Mouse (Mus musculus) pancreas, adult 10 weeks (tissue): ENCODE data around the gene Acbd4. TPM values are rescaled to one million over a fixed set of nuclear protein-coding genes. Genes with fewer than 3 reads are reported as not detected.

Experiments used
- polyA plus RNA-seq: library from polyadenylated mRNA; stranded (reverse); fragments of 350-450 nt; fragmentation: Illumina TruSeq; extraction: RNeasy Lipid Tissue Mini Kit (QIAGEN cat#74804); gene quantifications from one replicate; pipeline ENCODE4 v1.2.3, GENCODE M21; 2015; ENCODE audit warnings: low read depth, low replicate concordance; ENCODE audit not compliant: insufficient read depth

The Acbd4 gene
- 23.8 TPM for polyA plus RNA-seq

GRCm38 (mm10) chr11:103101481-103101865 lies at the start of gene Acbd4, which contains the start of gene Plcd3:
Gene Acbd4 (plus strand): TSS chr11:103101682.
Gene Plcd3 (minus strand): TSS chr11:103101658.

DNA sequence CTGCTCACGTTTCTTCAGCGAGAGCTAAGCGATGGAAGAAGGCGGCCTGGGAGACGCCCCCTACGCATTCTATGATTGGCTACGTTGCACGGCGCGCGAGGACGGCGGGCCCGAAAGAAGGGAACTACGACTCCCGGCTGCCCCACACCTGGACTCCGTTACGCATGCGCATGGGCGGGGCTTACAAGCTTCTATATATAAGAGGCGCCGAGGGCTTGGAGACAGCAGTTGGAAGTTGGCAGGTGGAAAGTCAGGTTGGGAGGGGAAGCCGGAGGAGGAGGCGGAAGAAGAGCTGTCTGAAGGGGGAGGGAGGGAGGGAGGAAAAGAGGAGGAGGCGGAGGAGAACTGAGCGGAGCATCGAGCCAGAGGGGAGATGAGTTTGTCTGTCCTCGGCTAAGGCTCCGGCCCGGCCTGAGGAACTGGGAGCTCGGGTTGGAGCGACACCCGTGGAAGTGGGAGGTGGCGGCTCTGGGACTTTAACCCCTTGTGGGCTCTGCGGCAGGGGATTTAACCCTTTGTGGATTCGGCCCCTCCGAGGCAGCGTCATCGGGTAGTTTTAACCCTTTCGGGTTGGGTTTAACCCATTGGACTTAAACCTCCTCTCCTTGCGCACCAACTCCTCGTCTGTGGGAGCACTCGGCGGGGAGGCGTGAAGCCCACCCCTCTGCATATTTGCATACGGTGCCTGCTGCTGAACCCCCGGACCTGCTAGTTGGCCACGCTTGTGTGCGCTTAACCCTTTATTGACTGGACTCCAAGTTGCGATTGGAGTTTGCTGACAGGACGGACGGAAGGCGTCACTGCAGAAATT lies 14.7 kb downstream of the Acbd4 start, which contains the start of gene Hexim1:
TSS of gene Hexim1 (plus strand) at position 224 of the 811 bp plus-strand sequence.

DNA sequence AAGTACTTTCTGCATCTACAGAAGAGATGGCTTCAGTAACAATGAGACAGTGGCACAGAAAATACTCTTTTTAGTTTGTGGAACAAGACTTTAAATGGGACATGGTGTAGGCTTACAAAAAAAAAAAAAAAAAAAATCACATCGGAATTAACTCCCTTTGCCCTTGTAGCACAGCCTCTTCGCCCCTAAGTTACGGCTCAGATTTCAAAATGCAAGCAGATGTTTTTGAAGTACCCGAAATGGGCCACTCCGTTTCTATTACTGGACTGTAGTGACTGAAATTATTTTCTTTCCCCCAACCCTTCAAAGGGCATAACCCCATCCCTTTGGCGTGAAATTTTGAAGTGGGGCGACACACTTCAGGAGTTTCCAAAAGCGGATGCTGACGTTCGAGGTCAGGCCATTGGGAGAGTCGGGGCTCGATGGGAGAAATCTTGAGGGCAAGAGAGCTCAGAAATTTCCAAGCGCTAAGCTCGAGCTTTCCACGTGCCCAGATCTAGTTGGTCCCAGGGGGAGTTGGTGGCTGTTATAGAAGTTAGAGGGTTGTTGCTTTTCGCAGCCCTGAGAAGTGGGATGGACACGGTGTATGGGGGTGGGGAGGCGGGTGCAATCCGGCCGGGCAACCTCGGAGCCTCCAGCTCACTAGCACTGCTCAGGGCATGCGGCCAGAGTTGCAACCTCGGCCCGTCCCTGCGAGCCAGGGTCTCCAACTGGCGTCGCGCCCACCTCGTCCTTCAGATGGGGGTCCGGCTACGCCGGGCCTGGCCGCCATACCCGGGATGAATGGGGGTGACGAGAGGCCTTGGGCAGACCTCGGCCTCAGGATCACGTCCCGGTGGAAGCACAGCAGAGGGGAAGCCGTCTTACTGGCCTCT lies 30.5 kb downstream of the Acbd4 start, which contains the start of gene Hexim2:
TSS of gene Hexim2 (plus strand) at position 729 of the 875 bp plus-strand sequence.

Other genes with a start within 250 kb of the Acbd4 start
- 18.6 TPM for gene Eftud2, start 220.7 kb upstream of the Acbd4 start, polyA plus RNA-seq
- not detected for gene Ccdc103, start 220.5 kb upstream of the Acbd4 start, polyA plus RNA-seq
- gene Fam187a, start 216.5 kb upstream of the Acbd4 start, polyA plus RNA-seq: not detected
- gene Gfap, start 200.8 kb upstream of the Acbd4 start, polyA plus RNA-seq: not detected
- gene Kif18b, start 176.6 kb upstream of the Acbd4 start, polyA plus RNA-seq: not detected
- not detected for gene C1ql1, start 155.0 kb upstream of the Acbd4 start, polyA plus RNA-seq
- 7.1 TPM for gene Nmt1, start 73.5 kb upstream of the Acbd4 start, polyA plus RNA-seq
- 9.6 TPM for gene Dcakd, start 73.3 kb upstream of the Acbd4 start, polyA plus RNA-seq
- 5.5 TPM for gene Plcd3, start within 50 bp of the Acbd4 start, polyA plus RNA-seq
- gene Hexim1, start 14.5 kb downstream of the Acbd4 start, polyA plus RNA-seq: 6.8 TPM
- gene Hexim2, start 30.7 kb downstream of the Acbd4 start, polyA plus RNA-seq: 2.3 TPM
- 2.7 TPM for gene Fmnl1, start 69.4 kb downstream of the Acbd4 start, polyA plus RNA-seq
- gene 1700023F06Rik, start 106.9 kb downstream of the Acbd4 start, polyA plus RNA-seq: 1.8 TPM
- not detected for gene Spata32, start 116.8 kb downstream of the Acbd4 start, polyA plus RNA-seq
- 1.4 TPM for gene Map3k14, start 165.8 kb downstream of the Acbd4 start, polyA plus RNA-seq